8 mouse cellular contexts compared by ENCODE assay signal in the genomic region with DNA sequence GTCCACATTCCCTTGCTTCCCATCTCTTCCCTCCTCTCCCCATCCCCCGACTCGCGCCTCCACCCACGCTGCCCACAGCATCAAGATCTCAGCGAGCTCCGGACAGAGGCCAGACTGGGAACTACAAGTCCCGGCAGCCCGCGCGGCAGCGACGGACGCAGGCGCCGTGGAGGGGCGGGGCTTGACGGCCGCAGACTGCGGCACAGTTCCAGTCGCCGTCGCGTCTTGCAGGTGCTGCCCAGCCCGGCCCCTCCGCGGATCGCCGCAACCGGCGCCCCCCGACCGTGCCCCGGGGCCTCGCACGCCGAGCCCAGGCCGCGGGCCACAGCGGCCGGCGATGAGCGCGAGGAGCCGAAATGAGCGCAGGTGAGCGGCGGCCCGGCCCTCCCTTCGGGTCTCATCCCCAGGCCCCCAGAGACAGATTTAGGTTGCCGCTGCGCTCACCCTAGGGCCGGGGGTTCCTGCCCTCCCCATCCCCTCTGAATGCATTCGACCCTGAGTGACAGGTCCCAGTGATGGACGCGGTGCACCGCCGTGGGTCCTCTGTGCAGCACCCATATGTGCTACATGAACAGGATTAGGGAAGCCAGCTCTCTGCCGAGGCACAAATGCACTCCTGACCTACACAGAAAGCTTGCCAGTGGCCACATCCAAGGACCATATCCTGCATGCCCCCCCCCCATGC. TPM values are rescaled to one million over a fixed set of nuclear protein-coding genes. Genes with fewer than 3 reads are reported as not detected.
DNase-seq lines count a peak whose midpoint lies in the region; ATAC-seq lines count a peak whose summit lies in the region.

TSS of gene Atp13a2 (plus strand) at position 163 of the 685 bp plus-strand sequence.

- under 1% methylated on average over 49 of the region's 58 CpGs for WGBS in heart, embryonic 14.5 days
- WGBS in liver, embryonic 13.5 days (ENCODE audit: insufficient replicate concordance): under 1% methylated on average over 58 of the region's 58 CpGs
- WGBS in stomach, embryonic 16.5 days: under 1% methylated on average over 58 of the region's 58 CpGs

- peak within 1 kb of the TSS; percentile 80 for H3K4me2 ChIP-seq in heart, embryonic 14.5 days (ENCODE audit: low read length)
- peak within 1 kb of the TSS; percentile 98 for H3K4me2 ChIP-seq in liver, embryonic 13.5 days
- peak within 1 kb of the TSS; percentile 78 for H3K4me2 ChIP-seq in stomach, embryonic 16.5 days (ENCODE audit: low read depth, low read length)

- peak within 1 kb of the TSS; percentile 80 for H3K4me3 ChIP-seq in brown adipose tissue, adult 24 weeks (ENCODE audit: insufficient read depth, low read depth, low read length)
- H3K4me3 ChIP-seq in heart, embryonic 14.5 days (ENCODE audit: control insufficient read depth in 1 of 2, insufficient read depth in 1 of 2, low read depth in 1 of 2, low read length in 2 of 2): peak within 1 kb of the TSS; percentile 63 to 80
- H3K4me3 ChIP-seq in liver, embryonic 13.5 days (replicated peaks): peak within 1 kb of the TSS; percentile 75
- peak within 1 kb of the TSS; percentile 93 for H3K4me3 ChIP-seq in stomach, embryonic 16.5 days (replicated peaks; ENCODE audit: low read length)

- peak; percentile 88 for DNase-seq in CD4-positive helper T cell, adult 2 months (ENCODE audit: low read depth, low spot score)
- peak; percentile 43 for DNase-seq in fibroblast of lung, adult 2 months (ENCODE audit: low read depth)
- peak; percentile 94 for DNase-seq in kidney, postnatal 14 days
- DNase-seq in liver, embryonic 13.5 days: peak; percentile 82
- peak; percentile 88 for DNase-seq in neural tube, embryonic 10.5 days (ENCODE audit: extremely low spot score, low spot score)

- ATAC-seq in heart, embryonic 14.5 days (ENCODE audit: insufficient number of reproducible peaks, insufficient read depth, low FRiP score, low read depth): peak; percentile 79
- peak; percentile 84 for ATAC-seq in liver, embryonic 13.5 days (ENCODE audit: low read depth)
- ATAC-seq in stomach, embryonic 16.5 days (ENCODE audit: insufficient read depth, low FRiP score): peak; percentile 81

- H3K4me1 ChIP-seq in brown adipose tissue, adult 24 weeks (ENCODE audit: control insufficient read depth, insufficient read depth, insufficient read length, low read length): peaks cover 7% of the 10 kb centered on the region; the same call in 1 of the 2 replicates
- H3K4me1 ChIP-seq in heart, embryonic 14.5 days (ENCODE audit: control insufficient read depth in 2 of 2, insufficient read depth in 2 of 2, low read length in 2 of 2): peaks cover 18 to 20% of the 10 kb centered on the region in 2 experiments
- H3K4me1 ChIP-seq in liver, embryonic 13.5 days (replicated peaks): peaks cover 53% of the 10 kb centered on the region
- peaks cover 34% of the 10 kb centered on the region for H3K4me1 ChIP-seq in stomach, embryonic 16.5 days (ENCODE audit: control insufficient read depth, insufficient read depth, low read length)

- no peaks in the 10 kb centered on the region for H3K9me3 ChIP-seq in heart, embryonic 14.5 days (ENCODE audit: control insufficient read depth, low read length)
- H3K9me3 ChIP-seq in liver, embryonic 13.5 days (replicated peaks): no peaks in the 10 kb centered on the region
- no peaks in the 10 kb centered on the region for H3K9me3 ChIP-seq in stomach, embryonic 16.5 days (replicated peaks; ENCODE audit: control insufficient read depth, low read length)

- H3K36me3 ChIP-seq in heart, embryonic 14.5 days (ENCODE audit: control insufficient read depth, insufficient read depth, low read length): peaks cover 1% of the 10 kb centered on the region; the same call in 1 of the 2 replicates
- H3K36me3 ChIP-seq in liver, embryonic 13.5 days: no peaks in the 10 kb centered on the region
- H3K36me3 ChIP-seq in stomach, embryonic 16.5 days (ENCODE audit: control insufficient read depth, insufficient read depth, low read length): no peaks in the 10 kb centered on the region

- no peaks in the 10 kb centered on the region for H3K27me3 ChIP-seq in heart, embryonic 14.5 days (ENCODE audit: control insufficient read depth, insufficient read depth, low read length)
- no peaks in the 10 kb centered on the region for H3K27me3 ChIP-seq in liver, embryonic 13.5 days
- H3K27me3 ChIP-seq in stomach, embryonic 16.5 days (ENCODE audit: control insufficient read depth, insufficient read depth, low read length): no peaks in the 10 kb centered on the region

- H3K9ac ChIP-seq in heart, embryonic 14.5 days (ENCODE audit: low read length): peak within 1 kb of the TSS; percentile 92
- peak within 1 kb of the TSS; percentile 83 for H3K9ac ChIP-seq in liver, embryonic 13.5 days
- H3K9ac ChIP-seq in stomach, embryonic 16.5 days (ENCODE audit: low read length): peak within 1 kb of the TSS; percentile 90

- H3K27ac ChIP-seq in brown adipose tissue, adult 24 weeks (replicated peaks; ENCODE audit: low read depth, low read length): peak within 1 kb of the TSS; percentile 42; the same call in 1 of the 2 replicates
- peak within 1 kb of the TSS in 1 of 2 experiments; percentile 21; a peak in 1 of 4 replicates for H3K27ac ChIP-seq in heart, embryonic 14.5 days (replicated peaks in 1 of 2; ENCODE audit: control insufficient read depth in 1 of 2, insufficient read depth in 1 of 2, low read depth in 2 of 2, low read length in 2 of 2)
- peak within 1 kb of the TSS; percentile 57 for H3K27ac ChIP-seq in liver, embryonic 13.5 days
- no peak within 1 kb of the TSS for H3K27ac ChIP-seq in stomach, embryonic 16.5 days (ENCODE audit: low read length)

RNA-seq across cellular contexts. Expression of gene Atp13a2, which starts in this region (rescaled TPM):
- 6.7 and 6.8 TPM in 2 replicates for polyA plus RNA-seq in brown adipose tissue, adult 24 weeks (2012; ENCODE audit: insufficient read depth, insufficient read length, missing spikeins)
- 24.7 and 27.2 TPM in 2 replicates for polyA plus RNA-seq in heart, embryonic 14.5 days (2014; fragmentation: Nextera tagmentation; extraction: Ambion mirVana)
- 15.6 and 16.1 TPM in 2 replicates for polyA plus RNA-seq in liver, embryonic 13.5 days (2015; fragmentation: Nextera tagmentation; extraction: Ambion mirVana)
- 37.9 and 41.7 TPM in 2 replicates for polyA plus RNA-seq in stomach, embryonic 16.5 days (2015; fragmentation: Nextera tagmentation; extraction: Ambion mirVana)

Comparison
In these comparisons a context has a peak if more than half of its experiments do, and no peak if none do; other contexts are left out.
1. DNase-seq: peak in every context shown above with its lines; median percentile 94 in kidney, postnatal 14 days; 88 in CD4-positive helper T cell, adult 2 months; 88 in neural tube, embryonic 10.5 days; 82 in liver, embryonic 13.5 days; 43 in fibroblast of lung, adult 2 months.